Mouse (Mus musculus) lung, adult 2 months (tissue): ENCODE data around the gene Rab6a.

Source experiments
- CTCF ChIP-seq: fragments of 200-500 bp; IDR thresholded peaks from 2 replicates; pipeline ENCODE4 v1.5.1; 2011; ENCODE audit warnings: mild to moderate bottlenecking, low read length, control low read depth; ENCODE audit not compliant: insufficient read depth
- POLR2A ChIP-seq: fragments of 200-500 bp; IDR thresholded peaks from 2 replicates; pipeline ENCODE4 v1.6.1; 2011; ENCODE audit warnings: low read depth, mild to moderate bottlenecking, control low read depth, low read length, borderline replicate concordance; ENCODE audit errors: extremely low read depth

DNA sequence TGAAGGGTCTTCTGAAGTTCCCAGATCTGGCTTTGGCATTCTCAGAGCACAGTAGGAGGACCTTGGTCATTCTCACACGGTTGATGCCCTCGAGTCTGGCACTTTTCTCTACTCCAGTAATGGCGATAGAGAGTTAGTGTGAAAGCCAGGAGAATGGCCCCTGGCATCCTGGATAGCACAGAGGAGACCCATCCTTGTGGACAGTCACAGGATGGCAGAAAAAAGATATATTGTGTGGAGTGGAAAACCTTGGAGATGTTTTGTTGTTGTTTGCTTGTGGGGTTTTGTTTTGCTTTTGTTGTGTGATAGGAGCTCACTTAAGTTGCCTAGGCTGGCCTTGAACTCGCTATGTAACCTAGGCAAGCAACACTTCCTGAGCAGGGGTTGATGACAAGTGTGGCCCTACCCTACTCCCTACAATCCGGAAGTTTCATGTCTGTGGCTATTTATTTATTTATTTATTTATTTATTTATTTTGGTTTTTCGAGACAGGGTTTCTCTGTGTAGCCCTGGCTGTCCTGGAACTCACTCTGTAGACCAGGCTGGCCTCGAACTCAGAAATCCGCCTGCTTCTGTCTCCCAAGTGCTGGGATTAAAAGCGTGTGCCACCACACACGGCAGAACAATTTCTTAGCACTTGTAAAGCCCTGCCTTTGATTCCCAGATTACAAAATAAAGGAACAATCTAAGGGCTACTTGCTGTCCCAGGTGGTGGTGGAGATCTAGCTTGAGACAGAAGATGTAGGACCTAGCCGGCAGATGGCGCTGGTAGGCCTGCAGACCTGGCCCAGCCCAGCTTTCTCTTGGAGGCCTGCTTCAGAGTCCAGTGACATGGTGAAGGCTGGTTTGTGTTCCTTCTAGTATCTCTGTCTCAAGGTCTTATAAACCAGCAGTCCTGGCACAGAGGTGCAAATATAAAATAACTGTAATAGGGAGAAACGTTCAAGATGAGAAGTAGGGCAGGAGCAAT is 78.1 kb downstream of the Rab6a start:
- TF ChIP-seq CTCF (peak; percentile 93), POLR2A (no peak)
